ENCODE assay signal across 8 mouse cellular contexts in the genomic region with DNA sequence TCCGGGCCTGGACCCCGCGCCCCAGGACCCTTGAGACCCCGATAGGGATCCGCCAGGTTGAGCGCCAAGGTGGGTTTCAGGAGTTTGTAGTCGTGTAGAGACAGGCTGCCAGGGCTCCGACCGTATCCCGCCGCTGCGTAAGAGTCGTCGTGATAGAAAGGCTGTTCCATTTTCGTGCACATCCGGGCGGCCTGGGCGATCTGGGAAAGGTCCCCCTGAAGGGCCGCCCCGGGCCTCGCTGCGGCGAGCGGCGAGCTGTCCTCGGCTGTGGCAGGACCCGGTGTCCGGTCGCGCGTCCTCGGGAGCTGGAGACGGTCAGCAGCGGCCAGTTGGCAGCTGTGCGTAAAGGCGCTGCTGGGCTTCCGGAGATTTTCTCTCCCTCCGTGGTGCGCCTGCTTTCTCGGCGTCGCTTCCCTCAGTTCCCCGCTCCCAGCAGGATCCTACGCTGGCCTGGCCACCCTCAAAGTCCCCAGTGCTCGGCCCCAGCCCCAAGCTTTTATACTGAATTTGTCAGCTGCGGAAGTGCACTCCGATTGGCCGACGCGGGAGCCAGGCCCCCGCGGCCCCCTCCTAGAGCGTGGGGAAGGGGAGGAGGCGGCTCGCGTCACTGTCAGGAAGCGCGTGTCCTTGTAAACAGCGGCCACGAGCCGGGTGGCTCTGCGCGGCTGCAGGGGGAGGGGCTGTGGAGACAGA. TPM values are rescaled to one million over a fixed set of nuclear protein-coding genes. Genes with fewer than 3 reads are reported as not detected.
A peak's percentile ranks its signal among the peaks of the same experiment; 100 is the strongest.
DNase-seq lines count a peak whose midpoint lies in the region; ATAC-seq and TF ChIP-seq lines count a peak whose summit lies in the region.

A gene (minus strand): TSS at position 471 of the 693 bp plus-strand sequence.

- H3K36me3 ChIP-seq in forebrain, embryonic 15.5 days = peaks cover 14% of the 10 kb centered on the region; the same call in 1 of the 2 replicates
- H3K36me3 ChIP-seq in liver, postnatal 0 days (replicated peaks; ENCODE audit: insufficient read depth, low read length) = peaks cover 16% of the 10 kb centered on the region
- peaks cover 18% of the 10 kb centered on the region for H3K36me3 ChIP-seq in neural tube, embryonic 13.5 days

- peak within 1 kb of the TSS; percentile 90 for H3K4me2 ChIP-seq in forebrain, embryonic 15.5 days (replicated peaks)
- peak within 1 kb of the TSS; percentile 96 for H3K4me2 ChIP-seq in liver, postnatal 0 days (ENCODE audit: low read depth, low read length)
- peak within 1 kb of the TSS; percentile 98 for H3K4me2 ChIP-seq in neural tube, embryonic 13.5 days

- H3K4me3 ChIP-seq in forebrain, embryonic 15.5 days = peak within 1 kb of the TSS; percentile 54
- H3K4me3 ChIP-seq in liver, postnatal 0 days (ENCODE audit: low read depth, low read length) = peak within 1 kb of the TSS; percentile 70
- H3K4me3 ChIP-seq in neural tube, embryonic 13.5 days = peak within 1 kb of the TSS; percentile 53

- peaks cover 65% of the 10 kb centered on the region for H3K4me1 ChIP-seq in forebrain, embryonic 15.5 days
- H3K4me1 ChIP-seq in liver, postnatal 0 days (ENCODE audit: insufficient read depth) = peaks cover 75% of the 10 kb centered on the region
- H3K4me1 ChIP-seq in neural tube, embryonic 13.5 days (replicated peaks) = peaks cover 79% of the 10 kb centered on the region

- H3K9ac ChIP-seq in forebrain, embryonic 15.5 days (replicated peaks) = peak within 1 kb of the TSS; percentile 52
- H3K9ac ChIP-seq in liver, postnatal 0 days (replicated peaks) = peak within 1 kb of the TSS; percentile 93
- H3K9ac ChIP-seq in neural tube, embryonic 13.5 days = peak within 1 kb of the TSS; percentile 75

- TF ChIP-seq EP300 in liver, postnatal 0 days (IDR thresholded peaks at IDR 0.05; ENCODE audit: low read depth) = peak; percentile 86

- ATAC-seq in forebrain, embryonic 15.5 days (replicated peaks) = peak; percentile 34
- peak; percentile 40 for ATAC-seq in liver, postnatal 0 days
- peak; percentile 34 for ATAC-seq in neural tube, embryonic 13.5 days (ENCODE audit: low read depth)

- WGBS in forebrain, embryonic 15.5 days = under 1% methylated on average over 63 of the region's 63 CpGs
- under 1% methylated on average over 61 of the region's 63 CpGs for WGBS in liver, postnatal 0 days (ENCODE audit: insufficient replicate concordance)
- WGBS in neural tube, embryonic 13.5 days = under 1% methylated on average over 63 of the region's 63 CpGs

- H3K9me3 ChIP-seq in forebrain, embryonic 15.5 days = no peaks in the 10 kb centered on the region
- H3K9me3 ChIP-seq in liver, postnatal 0 days (ENCODE audit: low read length) = no peaks in the 10 kb centered on the region
- H3K9me3 ChIP-seq in neural tube, embryonic 13.5 days = no peaks in the 10 kb centered on the region

- H3K27me3 ChIP-seq in forebrain, embryonic 15.5 days = peaks cover 13% of the 10 kb centered on the region; the same call in 1 of the 2 replicates
- H3K27me3 ChIP-seq in liver, postnatal 0 days (ENCODE audit: insufficient read depth, low read length) = no peaks in the 10 kb centered on the region
- peaks cover 43% of the 10 kb centered on the region for H3K27me3 ChIP-seq in neural tube, embryonic 13.5 days

- DNase-seq in CD8-positive naive resting alpha-beta T cell, adult 2 months (ENCODE audit: low read depth in 2 of 2, low spot score in 2 of 2) = peak; percentile 94 to 96
- DNase-seq in c-Kit-positive CD71-positive TER-119-positive erythroid progenitor cells, embryonic 14.5 days (ENCODE audit: low spot score) = peak; percentile 86
- peak; percentile 95 to 96 for DNase-seq in heart, postnatal 14 days
- peak; percentile 97 for DNase-seq in layer of hippocampus, adult 11-12 months (ENCODE audit: low spot score)
- DNase-seq in liver, postnatal 0 days = peak; percentile 92
- peak; percentile 94 for DNase-seq in telencephalon, adult 2 months (ENCODE audit: low read depth, low spot score)

- H3K27ac ChIP-seq in forebrain, embryonic 15.5 days (replicated peaks) = peak within 1 kb of the TSS; percentile 31
- peak within 1 kb of the TSS; percentile 98 for H3K27ac ChIP-seq in liver, postnatal 0 days (ENCODE audit: low read depth)
- peak within 1 kb of the TSS; percentile 46 for H3K27ac ChIP-seq in neural tube, embryonic 13.5 days (replicated peaks)

- TF ChIP-seq CTCF in liver, postnatal 0 days (IDR thresholded peaks at IDR 0.05; ENCODE audit: low read depth) = no peak

- intact Hi-C loops in heart, postnatal 14 days (cut with DNase I) = no loop called here

RNA-seq across cellular contexts. Expression of the gene that starts here (rescaled TPM):
- polyA plus RNA-seq in forebrain, embryonic 15.5 days (2015; fragmentation: Nextera tagmentation; extraction: Ambion mirVana) = 7.6 TPM in 2 replicates
- total RNA-seq in heart, postnatal 14 days (2021) = 10 to 100 TPM; 11.2 to 13.9 TPM
- 14.2 and 21.9 TPM in 2 replicates for polyA plus RNA-seq in liver, postnatal 0 days (2015; fragmentation: Nextera tagmentation; extraction: Ambion mirVana)
- 7.5 and 8.4 TPM in 2 replicates for polyA plus RNA-seq in neural tube, embryonic 13.5 days (2015; fragmentation: Nextera tagmentation; extraction: Ambion mirVana)

Comparison
In these comparisons a context has a peak if more than half of its experiments do, and no peak if none do; other contexts are left out.
1. Peak in every context shown above with its lines: DNase-seq, ATAC-seq, H3K4me3 ChIP-seq and H3K27ac ChIP-seq.
2. H3K27ac ChIP-seq: peak in every context shown above with its lines; median percentile 98 in liver, postnatal 0 days; 46 in neural tube, embryonic 13.5 days; 31 in forebrain, embryonic 15.5 days.